Mouse (Mus musculus) neural tube, embryonic 14.5 days (tissue): ENCODE data around the gene Spdl1. TPM values are rescaled to one million over a fixed set of nuclear protein-coding genes. Genes with fewer than 3 reads are reported as not detected.

Experiments used
- ATAC-seq: fragments of 200-750 bp; cut with Nextera tagmentation; 2 replicates; pipeline ENCODE4 v1.8.0; 2017; ENCODE audit warnings: low read depth, mild to moderate bottlenecking, moderate TSS enrichment, moderate library complexity
- H3K27ac ChIP-seq: fragments of 300-500 bp; sonication (generic); 2 replicates; pipeline ENCODE4 v1.5.1; 2014; ENCODE audit warnings: low read depth, mild to moderate bottlenecking, control low read depth, low read length, moderate library complexity, mixed read lengths
- H3K27me3 ChIP-seq: fragments of 300-500 bp; sonication (generic); 2 replicates; pipeline ENCODE4 v1.6.1; 2014; ENCODE audit warnings: low read length; ENCODE audit not compliant: control insufficient read depth, insufficient read depth
- H3K36me3 ChIP-seq: fragments of 300-500 bp; sonication (generic); 2 replicates; pipeline ENCODE4 v1.6.1; 2014; ENCODE audit warnings: low read length, mixed read lengths; ENCODE audit not compliant: control insufficient read depth, insufficient read depth
- H3K4me1 ChIP-seq: fragments of 300-500 bp; sonication (generic); 2 replicates; pipeline ENCODE4 v1.6.1; 2014; ENCODE audit warnings: low read length; ENCODE audit not compliant: control insufficient read depth, insufficient read depth
- H3K4me2 ChIP-seq: fragments of 300-500 bp; sonication (generic); 2 replicates; pipeline ENCODE4 v1.6.1; 2014; ENCODE audit warnings: mild to moderate bottlenecking, low read depth, low read length, control low read depth
- H3K4me3 ChIP-seq: fragments of 300-500 bp; sonication (generic); 2 replicates; pipeline ENCODE4 v1.5.1; 2014; ENCODE audit warnings: low read depth, low read length, control low read depth, mixed read lengths
- H3K9ac ChIP-seq: fragments of 300-500 bp; sonication (generic); replicated peaks from 2 replicates; pipeline ENCODE4 v1.6.1; 2014; ENCODE audit warnings: low read depth, mild to moderate bottlenecking, control low read depth, low read length, mixed read lengths
- H3K9me3 ChIP-seq: fragments of 300-500 bp; sonication (generic); 2 replicates; pipeline ENCODE4 v1.6.1; 2016; ENCODE audit warnings: low read length; ENCODE audit not compliant: control insufficient read depth
- WGBS: fragments of 180-500 bp; shearing (Covaris S2); extraction: QIAGEN DNeasy Blood & Tissue Kit; methylation state at CpG from one replicate; pipeline ENCODE4 v1.1.7; 2014; 5-methylcytosine and 5-hydroxymethylcytosine counted together
- polyA plus RNA-seq: library from polyadenylated mRNA; unstranded; fragments of >200 nt; fragmentation: Nextera tagmentation; extraction: Ambion mirVana; gene quantifications from 2 replicates; pipeline ENCODE4 v1.2.1, GENCODE M21; 2014

Gene Spdl1
- polyA plus RNA-seq, result 1.4 and 3.0 TPM in 2 replicates

DNA sequence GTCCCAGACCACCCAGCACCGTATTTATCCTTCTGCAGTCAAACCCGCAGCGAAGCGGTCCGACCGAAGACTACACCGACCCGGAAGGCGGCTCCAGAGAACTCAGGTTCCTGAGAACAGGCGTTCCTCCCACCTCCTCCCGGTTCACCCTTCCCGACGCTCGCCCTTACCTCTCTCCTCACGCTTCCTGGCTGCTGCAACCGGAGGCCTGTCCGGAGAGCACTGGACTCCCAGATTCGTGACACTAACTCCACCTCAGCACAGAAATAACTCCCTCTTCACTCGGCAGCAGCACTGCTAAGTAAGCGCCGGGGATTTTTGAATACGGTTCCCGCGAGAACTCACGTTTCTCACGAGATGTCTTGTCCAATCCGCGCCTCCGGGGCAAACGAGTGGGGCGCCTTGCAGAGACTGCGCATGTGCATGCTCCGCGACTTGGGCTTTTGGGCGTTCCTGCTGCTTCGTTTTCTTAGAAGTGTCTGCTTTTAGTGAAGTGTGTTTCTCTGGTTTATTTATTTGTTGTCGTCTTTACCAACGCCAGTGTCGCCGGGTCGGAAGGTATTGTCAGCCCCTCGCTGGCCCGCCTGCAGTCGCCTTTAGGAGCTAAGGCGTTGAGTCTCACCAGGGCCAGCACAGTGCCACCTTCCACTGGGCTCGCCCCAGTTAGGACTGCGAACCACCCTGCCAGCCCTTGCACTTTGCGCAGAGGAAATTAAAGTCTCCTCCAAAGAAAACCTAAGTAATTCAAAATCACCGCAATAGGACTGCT is at the start of gene Spdl1:
Gene Spdl1 (minus strand): TSS at position 324 of the 769 bp plus-strand sequence.
- no peaks in the 10 kb centered on the region for H3K27me3 ChIP-seq
- H3K36me3 ChIP-seq, result no peaks in the 10 kb centered on the region
- WGBS, result under 1% methylated on average over 49 of the region's 49 CpGs
- peak within 1 kb of the TSS; percentile 52 for H3K4me3 ChIP-seq
- ATAC-seq, result peak; percentile 96
- no peak within 1 kb of the TSS; the same call in 1 of the 2 replicates for H3K27ac ChIP-seq
- peak within 1 kb of the TSS; percentile 84 for H3K4me2 ChIP-seq
- peak within 1 kb of the TSS; percentile 59 for H3K9ac ChIP-seq
- H3K4me1 ChIP-seq, result peaks cover 10% of the 10 kb centered on the region
- H3K9me3 ChIP-seq, result no peaks in the 10 kb centered on the region

- no peaks in the 10 kb centered on the region; the same call in 1 of the 2 replicates for H3K27me3 ChIP-seq
- H3K9ac ChIP-seq, result no peak overlapping the region
- no peaks in the 10 kb centered on the region for H3K4me1 ChIP-seq
- no peak overlapping the region for H3K4me3 ChIP-seq
- no peaks in the 10 kb centered on the region for H3K9me3 ChIP-seq
- no peak overlapping the region for H3K4me2 ChIP-seq
- no peaks in the 10 kb centered on the region for H3K36me3 ChIP-seq
- ATAC-seq, result peak; percentile 69; the same call in 1 of the 2 replicates
- WGBS, result 55% methylated on average over 5 of the region's 5 CpGs
- H3K27ac ChIP-seq, result no peak overlapping the region
Measured at GRCm38 (mm10) chr11:34881528-34881927, 48.1 kb upstream of the Spdl1 start.

DNA sequence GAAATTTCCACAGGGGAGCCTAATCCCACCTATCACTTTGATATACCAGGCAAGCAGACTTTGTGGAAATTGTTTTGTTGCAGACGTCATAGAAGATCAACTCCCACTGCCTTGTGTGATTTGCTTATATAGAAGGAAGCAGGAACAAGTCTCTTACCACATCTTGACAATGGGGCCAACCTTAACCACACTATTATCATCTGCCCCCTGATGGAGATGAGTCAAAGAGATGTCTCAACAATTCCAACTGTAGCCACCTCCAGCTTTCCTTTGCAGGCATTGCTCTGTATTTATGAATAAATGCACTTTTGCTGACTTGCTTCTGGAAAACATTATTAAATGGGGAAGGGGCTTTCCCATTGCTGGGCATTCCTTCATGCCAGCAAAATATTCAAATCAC is 46.2 kb upstream of the Spdl1 start:
- Histone ChIP-seq H3K4me2 (no peak overlapping the region), H3K9me3 (no peaks in the 10 kb centered on the region), H3K36me3 (no peaks in the 10 kb centered on the region), H3K27me3 (no peaks in the 10 kb centered on the region; the same call in 1 of the 2 replicates), H3K4me3 (no peak overlapping the region), H3K27ac (no peak overlapping the region), H3K9ac (no peak overlapping the region), H3K4me1 (no peaks in the 10 kb centered on the region)
- ATAC-seq, result no peak
- 81% methylated on average over 1 of the region's 1 CpGs for WGBS

DNA sequence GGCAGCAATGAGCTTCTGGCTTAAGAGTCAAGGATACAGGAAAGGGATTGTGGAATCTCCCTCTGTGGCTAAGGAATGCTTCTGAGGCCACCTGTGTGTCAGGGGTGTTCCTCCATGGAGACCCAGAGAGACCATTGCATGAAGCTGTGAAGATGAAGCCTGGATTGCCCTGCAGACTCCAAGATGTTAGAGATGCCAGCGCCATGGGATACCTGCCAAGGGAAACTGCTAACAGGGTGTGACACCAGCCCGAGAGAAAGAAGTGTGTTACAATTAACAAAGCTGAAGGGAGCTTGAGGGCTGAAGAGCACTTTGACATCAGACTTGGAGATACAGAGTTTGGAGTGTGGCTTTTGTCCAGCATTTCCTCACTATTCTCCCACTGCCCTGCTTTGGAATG is 40.4 kb upstream of the Spdl1 start:
- H3K4me3 ChIP-seq, result no peak overlapping the region
- no peaks in the 10 kb centered on the region for H3K27me3 ChIP-seq
- no peaks in the 10 kb centered on the region for H3K4me1 ChIP-seq
- no peak for ATAC-seq
- no peak overlapping the region for H3K4me2 ChIP-seq
- H3K27ac ChIP-seq, result no peak overlapping the region
- WGBS, result 83% methylated on average over 2 of the region's 2 CpGs
- no peaks in the 10 kb centered on the region for H3K9me3 ChIP-seq
- no peaks in the 10 kb centered on the region for H3K36me3 ChIP-seq
- H3K9ac ChIP-seq, result no peak overlapping the region

DNA sequence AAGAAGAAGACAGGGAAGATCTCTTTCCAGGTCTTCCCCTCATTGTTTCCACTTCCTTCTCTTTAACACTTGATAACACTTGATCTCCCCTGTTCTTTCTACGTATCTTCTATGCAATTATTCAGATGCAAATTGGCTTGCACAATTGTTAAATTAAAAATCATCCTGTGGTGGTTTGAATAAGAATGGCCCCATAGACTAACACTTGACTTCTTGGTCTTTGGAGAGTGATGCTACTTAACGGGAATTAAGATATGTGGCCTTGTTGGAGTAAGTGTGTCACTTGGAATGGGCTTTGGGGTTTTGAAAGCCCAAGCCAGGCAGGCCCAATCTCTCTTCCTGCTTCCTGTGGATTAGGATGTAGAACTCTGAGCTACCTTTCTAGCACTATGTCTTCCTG is 39.0 kb upstream of the Spdl1 start:
- Histone ChIP-seq H3K4me3 (no peak overlapping the region), H3K27me3 (no peaks in the 10 kb centered on the region), H3K4me2 (no peak overlapping the region), H3K27ac (no peak overlapping the region), H3K36me3 (no peaks in the 10 kb centered on the region), H3K9me3 (no peaks in the 10 kb centered on the region), H3K9ac (no peak overlapping the region), H3K4me1 (no peaks in the 10 kb centered on the region)
- ATAC-seq, result no peak
- 82% methylated on average over 2 of the region's 2 CpGs for WGBS

DNA sequence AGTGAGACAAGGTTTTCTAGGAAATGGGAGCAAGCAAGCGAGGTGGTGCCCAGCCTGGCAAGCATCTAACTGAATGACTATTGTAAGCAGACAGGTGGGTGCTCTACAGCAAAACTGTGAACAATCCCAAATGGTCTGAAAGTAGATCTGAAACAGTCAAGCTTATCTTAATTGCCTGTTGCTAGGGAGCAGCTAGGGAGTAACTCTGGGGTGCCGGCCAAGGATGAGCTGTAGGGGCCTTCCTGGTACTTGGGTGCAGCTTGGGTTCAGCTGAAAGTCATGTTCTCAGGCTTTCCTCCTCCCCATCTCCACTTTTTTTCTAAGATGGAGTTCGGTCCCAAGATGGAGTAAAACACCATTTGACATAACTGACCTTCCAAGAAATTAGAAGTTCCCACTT is 38.5 kb upstream of the Spdl1 start:
- no peak for ATAC-seq
- 90% methylated on average over 3 of the region's 3 CpGs for WGBS

GRCm38 (mm10) chr11:34871456-34871855 is 38.0 kb upstream of the Spdl1 start:
- Histone ChIP-seq H3K4me2 (no peak overlapping the region), H3K4me3 (no peak overlapping the region), H3K27me3 (no peaks in the 10 kb centered on the region), H3K4me1 (no peaks in the 10 kb centered on the region), H3K9ac (no peak overlapping the region), H3K27ac (no peak overlapping the region), H3K9me3 (no peaks in the 10 kb centered on the region), H3K36me3 (no peaks in the 10 kb centered on the region)
- ATAC-seq, result no peak
- WGBS, result 80% methylated on average over 3 of the region's 3 CpGs

More for the DNA sequence above, 38.5 kb upstream of the Spdl1 start:
- no peak overlapping the region for H3K4me2 ChIP-seq
- H3K27me3 ChIP-seq, result no peaks in the 10 kb centered on the region
- no peak overlapping the region for H3K9ac ChIP-seq
- no peaks in the 10 kb centered on the region for H3K9me3 ChIP-seq
- H3K4me1 ChIP-seq, result no peaks in the 10 kb centered on the region
- H3K4me3 ChIP-seq, result no peak overlapping the region
- no peak overlapping the region for H3K27ac ChIP-seq
- H3K36me3 ChIP-seq, result no peaks in the 10 kb centered on the region

GRCm38 (mm10) chr11:34868626-34869025 is 35.2 kb upstream of the Spdl1 start:
- H3K4me1 ChIP-seq, result no peaks in the 10 kb centered on the region
- H3K27ac ChIP-seq, result no peak overlapping the region
- H3K4me2 ChIP-seq, result no peak overlapping the region
- 39% methylated on average over 6 of the region's 6 CpGs for WGBS
- no peak overlapping the region for H3K9ac ChIP-seq
- ATAC-seq, result no peak
- no peak overlapping the region for H3K4me3 ChIP-seq
- no peaks in the 10 kb centered on the region for H3K27me3 ChIP-seq
- no peaks in the 10 kb centered on the region for H3K9me3 ChIP-seq
- H3K36me3 ChIP-seq, result no peaks in the 10 kb centered on the region

- 84% methylated on average over 3 of the region's 3 CpGs for WGBS
- H3K4me2 ChIP-seq, result no peak overlapping the region
- no peaks in the 10 kb centered on the region for H3K36me3 ChIP-seq
- no peak for ATAC-seq
- no peaks in the 10 kb centered on the region for H3K27me3 ChIP-seq
- H3K9me3 ChIP-seq, result no peaks in the 10 kb centered on the region
- no peak overlapping the region for H3K9ac ChIP-seq
- no peak overlapping the region for H3K27ac ChIP-seq
- no peak overlapping the region for H3K4me3 ChIP-seq
- H3K4me1 ChIP-seq, result no peaks in the 10 kb centered on the region
Measured at GRCm38 (mm10) chr11:34865741-34866270, 32.4 kb upstream of the Spdl1 start.
